Mouse (Mus musculus): ENCODE data around the gene Gm42372. TPM values are rescaled to one million over a fixed set of nuclear protein-coding genes. Genes with fewer than 3 reads are reported as not detected.

The Gm42372 gene
- 1 to 10 TPM; 2.3 to 2.7 TPM for polyA plus RNA-seq (2017; shearing (Covaris generic))

DNA sequence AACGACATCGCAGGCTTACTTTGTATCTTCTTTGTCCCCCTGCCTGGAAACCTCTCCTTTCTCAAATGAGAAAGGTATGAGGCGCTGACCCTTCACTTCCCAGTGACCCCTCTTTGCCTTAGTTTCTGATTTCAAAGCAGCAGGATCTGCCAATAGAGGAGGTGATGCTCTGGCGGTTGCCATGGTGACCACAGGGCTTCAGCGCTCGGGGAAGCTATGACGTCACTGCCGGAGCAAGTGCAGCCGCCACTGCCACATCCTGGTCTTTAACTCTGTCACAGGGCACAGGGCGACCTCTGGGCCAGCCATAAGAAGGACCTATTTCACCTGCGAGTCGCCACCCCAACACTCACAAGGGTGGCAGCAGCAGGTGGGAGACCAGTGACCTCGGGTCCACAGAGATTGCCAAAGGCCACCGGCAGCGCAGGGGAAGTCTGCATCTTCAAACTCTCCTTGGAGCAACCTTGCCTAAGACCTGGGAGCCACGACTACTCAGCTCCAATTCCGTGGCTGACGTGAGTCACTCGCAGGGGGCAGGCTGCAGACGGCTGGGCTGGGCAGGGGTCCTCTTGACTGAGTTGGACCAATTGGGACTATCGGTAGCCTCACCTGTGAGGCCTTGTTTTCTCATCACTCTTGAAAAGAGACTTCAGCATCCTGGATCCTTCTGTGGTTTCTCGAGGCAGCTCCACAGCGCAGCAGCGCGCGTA lies at the start of gene Gm42372:
TSS of gene Gm42372 (plus strand) at position 228 of the 710 bp plus-strand sequence.

GRCm38 (mm10) chr7:16944061-16944807 lies 38.7 kb upstream of the Gm42372 start, which contains the start of gene Pnmal2:
Gene Pnmal2 (plus strand): TSS chr7:16944682.

GRCm38 (mm10) chr7:16959539-16960187 lies 23.2 kb upstream of the Gm42372 start, which contains the start of gene Pnmal1:
Gene Pnmal1 (plus strand): TSS chr7:16959679.

GRCm38 (mm10) chr7:16992451-16992807 lies 9.5 kb downstream of the Gm42372 start, which contains the start of gene Ccdc8:
Gene Ccdc8 (plus strand): TSS chr7:16992708.

DNA sequence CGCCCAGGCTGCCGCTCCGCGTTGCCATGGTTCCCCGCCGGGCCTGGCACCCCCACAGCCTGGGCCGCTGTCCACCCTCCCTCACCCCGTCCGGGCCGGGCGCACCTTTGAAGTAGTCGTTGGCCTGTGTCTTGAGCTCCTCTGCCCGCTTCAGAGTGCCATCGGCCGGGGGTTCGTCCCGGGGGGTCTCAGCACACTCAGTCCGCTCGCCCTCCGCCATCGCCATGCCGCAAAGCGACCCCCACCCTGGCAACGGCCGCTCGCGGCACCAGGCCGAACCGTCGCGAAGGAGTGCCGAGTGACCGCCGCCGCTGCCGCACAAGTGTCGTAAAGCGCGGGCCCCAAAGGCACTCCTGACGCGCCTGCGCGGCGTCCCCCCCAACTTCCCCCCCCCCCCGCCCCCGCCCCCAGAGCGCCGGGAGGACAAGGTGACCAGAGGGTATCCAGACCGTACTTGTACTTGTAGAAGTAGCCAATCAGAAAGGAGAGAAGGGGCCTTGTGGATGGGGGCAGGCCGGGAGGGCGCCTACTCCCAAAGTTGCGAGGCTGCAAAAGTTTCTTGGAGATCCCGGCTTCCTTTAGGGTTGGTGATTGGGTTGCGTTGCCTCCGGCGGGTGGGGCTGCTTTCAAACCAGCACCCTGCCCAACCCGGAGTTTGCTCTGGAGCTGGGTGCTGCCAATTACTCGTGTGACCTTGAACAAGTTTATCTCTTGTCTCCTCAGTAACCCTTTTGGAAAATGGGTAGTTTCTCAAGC lies 44.9 kb downstream of the Gm42372 start, which contains the start of gene Ppp5c:
TSS of gene Ppp5c (minus strand) at position 337 of the 756 bp plus-strand sequence.

Other genes starting within 250 kb of the Gm42372 start
- gene Ap2s1, start 244.7 kb upstream of the Gm42372 start, polyA plus RNA-seq (2017; shearing (Covaris generic)), result 100 to 1,000 TPM; 133 to 165 TPM
- 100 to 1,000 TPM; 334 to 412 TPM for gene Slc1a5, start 201.7 kb upstream of the Gm42372 start, polyA plus RNA-seq (2017; shearing (Covaris generic))
- 10 to 100 TPM; 68.2 to 82.5 TPM for gene Strn4, start 167.2 kb upstream of the Gm42372 start, polyA plus RNA-seq (2017; shearing (Covaris generic))
- gene Fkrp, start 166.4 kb upstream of the Gm42372 start, polyA plus RNA-seq (2017; shearing (Covaris generic)), result 10 to 100 TPM; 24.3 to 28.0 TPM
- 100 to 1,000 TPM; 175 to 246 TPM for gene Prkd2, start 140.2 kb upstream of the Gm42372 start, polyA plus RNA-seq (2017; shearing (Covaris generic))
- under 1 TPM in 1 of 2 experiments, not detected in 1; 0.42 TPM for gene Dact3, start 107.8 kb upstream of the Gm42372 start, polyA plus RNA-seq (2017; shearing (Covaris generic))
- gene Gng8, start 91.3 kb upstream of the Gm42372 start, polyA plus RNA-seq (2017; shearing (Covaris generic)), result not detected
- gene Ptgir, start 76.6 kb upstream of the Gm42372 start, polyA plus RNA-seq (2017; shearing (Covaris generic)), result 10 to 100 TPM in 1 of 2 experiments, 1 to 10 TPM in 1; 7.2 to 27.8 TPM
- 100 to 1,000 TPM; 107 to 138 TPM for gene Calm3, start 59.0 kb upstream of the Gm42372 start, polyA plus RNA-seq (2017; shearing (Covaris generic))
- 1 to 10 TPM in 1 of 2 experiments, under 1 TPM in 1; 0.06 to 1.4 TPM for gene Pnmal2, start 38.4 kb upstream of the Gm42372 start, polyA plus RNA-seq (2017; shearing (Covaris generic))
- gene Pnmal1, start 23.4 kb upstream of the Gm42372 start, polyA plus RNA-seq (2017; shearing (Covaris generic)), result under 1 TPM in 1 of 2 experiments, not detected in 1; 0.36 TPM
- gene Ccdc8, start 9.6 kb downstream of the Gm42372 start, polyA plus RNA-seq (2017; shearing (Covaris generic)), result under 1 TPM; 0.04 to 0.65 TPM
- gene Ppp5c, start 44.8 kb downstream of the Gm42372 start, polyA plus RNA-seq (2017; shearing (Covaris generic)), result 100 to 1,000 TPM; 111 to 125 TPM
- 1 to 10 TPM in 1 of 2 experiments, under 1 TPM in 1; 0.24 to 2.0 TPM for gene Hif3a, start 79.3 kb downstream of the Gm42372 start, polyA plus RNA-seq (2017; shearing (Covaris generic))
- gene Psg16, start 91.0 kb downstream of the Gm42372 start, polyA plus RNA-seq (2017; shearing (Covaris generic)), result 1 to 10 TPM in 1 of 2 experiments, under 1 TPM in 1; 0.63 to 2.5 TPM
- gene Ceacam3, start 167.2 kb downstream of the Gm42372 start, polyA plus RNA-seq (2017; shearing (Covaris generic)), result under 1 TPM in 1 of 2 experiments, not detected in 1; 0.22 TPM
- not detected for gene Psg29, start 220.4 kb downstream of the Gm42372 start, polyA plus RNA-seq (2017; shearing (Covaris generic))